Mouse (Mus musculus) gastrocnemius, postnatal 10 days (tissue): ENCODE data around the gene Cops9. TPM values are rescaled to one million over a fixed set of nuclear protein-coding genes. Genes with fewer than 3 reads are reported as not detected.

Experiments used
- DNase-seq: peaks from one replicate; pipeline ENCODE4 v3.0.0; 2021; ENCODE audit warnings: mixed read lengths
- total RNA-seq, 2 experiments: library from RNA; stranded (reverse); gene quantifications; 2 replicates each; pipeline ENCODE4 v1.2.3; 2021

Cops9 gene
- total RNA-seq, 2 experiments from 2014 or later, result 257 to 268 TPM

DNA sequence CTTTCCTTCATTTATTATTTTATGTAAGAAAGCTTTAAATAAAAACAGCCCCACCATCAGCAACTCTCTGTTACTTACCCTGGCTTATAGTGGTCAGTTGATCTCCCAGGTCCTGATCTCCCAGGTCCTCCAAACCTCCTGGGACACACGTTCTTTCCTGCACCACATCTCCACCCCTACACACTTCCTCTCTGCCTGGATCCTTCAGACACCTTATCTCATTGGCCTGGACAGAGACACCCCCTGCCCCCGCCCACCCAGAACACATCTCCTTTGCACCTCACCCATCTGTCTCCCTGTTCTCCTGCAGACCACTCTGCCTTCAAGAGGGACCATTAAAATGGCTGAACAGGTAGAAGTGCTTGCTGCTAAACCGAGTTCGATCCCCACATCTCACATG is 5.2 kb upstream of the Cops9 start:
- DNase-seq, result no peak

DNA sequence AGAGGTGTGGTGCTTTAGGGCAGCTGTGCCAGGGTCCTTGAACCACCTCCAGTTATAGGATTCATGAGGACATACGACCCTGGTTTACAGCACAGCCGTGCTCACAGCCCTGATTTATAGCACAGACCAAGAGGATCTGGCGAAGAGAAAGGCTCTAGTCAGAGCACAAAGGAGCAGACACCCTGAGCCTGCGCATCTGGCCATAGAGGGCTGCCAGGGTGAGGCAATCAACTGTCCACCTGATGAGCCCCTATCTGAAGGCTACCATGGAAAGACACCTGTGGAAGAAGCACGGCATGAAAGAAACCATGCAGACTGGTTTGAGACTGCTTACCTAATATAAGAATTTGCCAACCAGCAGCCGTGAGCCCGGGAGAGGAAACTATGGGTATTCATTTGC is 4.8 kb upstream of the Cops9 start:
- no peak for DNase-seq

DNA sequence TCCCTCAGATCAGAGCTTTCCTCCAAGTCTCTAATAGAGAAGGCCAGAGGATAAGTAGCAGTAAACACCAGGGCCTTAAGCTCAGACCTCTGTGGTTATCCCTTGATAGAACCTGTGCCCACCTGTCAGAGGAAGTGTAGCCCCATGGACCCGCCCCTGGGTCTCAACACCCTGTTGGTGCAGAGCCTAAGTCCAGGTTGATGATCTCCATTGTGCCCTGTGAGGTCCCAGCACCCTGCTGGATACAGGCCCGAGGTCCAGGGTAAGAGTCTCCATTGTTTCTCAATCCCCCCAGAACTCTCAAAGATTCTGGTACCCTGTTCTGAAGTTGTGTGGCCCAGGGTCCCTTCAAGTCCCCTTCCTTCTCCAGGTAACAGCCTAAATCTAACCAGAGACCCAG is 4.3 kb upstream of the Cops9 start:
- no peak for DNase-seq

GRCm38 (mm10) chr1:92644916-92645315 is 3.1 kb upstream of the Cops9 start:
- no peak for DNase-seq

DNA sequence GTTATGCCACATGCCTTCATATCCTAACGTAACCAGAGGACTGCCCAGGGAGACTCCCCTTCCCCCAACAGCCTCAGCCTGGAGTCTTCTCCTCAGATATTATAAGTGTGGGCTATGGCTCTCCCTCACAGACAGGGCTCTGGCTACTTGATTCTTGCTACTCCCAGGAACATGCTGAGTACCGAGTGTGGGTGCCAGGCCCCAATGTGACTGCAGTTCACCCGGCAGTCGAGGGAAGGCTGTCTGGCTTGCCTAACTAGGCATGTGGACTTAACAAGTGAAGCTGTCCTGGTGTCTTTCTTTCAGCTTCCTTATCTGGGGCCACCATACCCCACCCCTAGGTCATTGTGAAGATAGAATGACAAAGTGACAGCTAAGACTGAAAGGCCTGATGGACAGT is 1.9 kb upstream of the Cops9 start:
- no peak for DNase-seq

- DNase-seq, result no peak
Observed at GRCm38 (mm10) chr1:92640393-92640792, 1.4 kb downstream of the Cops9 start.

DNA sequence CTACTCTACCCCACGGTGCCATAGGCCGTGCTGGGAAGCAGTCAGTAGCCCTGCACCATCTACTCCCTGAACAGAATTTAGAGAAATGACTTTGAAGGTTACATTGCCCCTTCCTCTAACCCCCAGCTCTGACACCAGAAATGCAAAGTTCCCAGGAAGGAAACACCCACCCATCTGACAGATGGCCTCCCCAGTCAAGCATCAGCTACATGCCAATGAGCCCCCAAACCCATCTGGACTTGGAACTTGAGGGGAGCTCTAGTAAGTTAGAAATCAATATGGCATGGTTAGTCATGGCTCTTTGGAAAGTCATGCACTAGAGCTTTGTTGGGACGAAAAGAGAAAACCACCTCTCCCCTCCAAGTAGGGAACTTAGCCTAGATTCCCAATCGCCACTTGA is 3.0 kb downstream of the Cops9 start:
- DNase-seq, result no peak

DNA sequence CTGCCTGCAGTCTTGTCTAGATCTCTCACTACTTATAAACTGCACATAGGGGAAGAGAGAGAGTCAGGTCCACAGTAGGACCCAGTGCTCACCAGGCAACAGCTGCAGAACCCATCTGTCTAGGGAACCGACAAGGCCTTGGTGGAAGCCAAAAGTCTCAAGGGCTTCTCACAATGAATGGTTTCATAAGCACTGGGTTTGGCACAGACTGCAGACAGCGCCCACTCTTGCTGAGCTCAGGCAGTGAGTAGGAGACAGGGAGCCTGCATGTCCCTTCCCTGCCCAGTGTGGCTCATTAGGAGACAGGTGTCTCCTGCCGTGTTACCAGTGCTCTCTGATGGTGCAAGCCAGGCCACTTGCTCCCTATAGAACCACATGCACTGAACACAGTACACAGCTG is 3.6 kb downstream of the Cops9 start:
- no peak for DNase-seq

- no peak for DNase-seq
Observed at GRCm38 (mm10) chr1:92637501-92638172, 4.1 kb downstream of the Cops9 start.

GRCm38 (mm10) chr1:92636676-92637075 is 5.1 kb downstream of the Cops9 start:
- DNase-seq, result no peak

GRCm38 (mm10) chr1:92636015-92636414 is 5.8 kb downstream of the Cops9 start:
- DNase-seq, result no peak

GRCm38 (mm10) chr1:92634976-92635599 is 6.7 kb downstream of the Cops9 start:
- no peak for DNase-seq

DNA sequence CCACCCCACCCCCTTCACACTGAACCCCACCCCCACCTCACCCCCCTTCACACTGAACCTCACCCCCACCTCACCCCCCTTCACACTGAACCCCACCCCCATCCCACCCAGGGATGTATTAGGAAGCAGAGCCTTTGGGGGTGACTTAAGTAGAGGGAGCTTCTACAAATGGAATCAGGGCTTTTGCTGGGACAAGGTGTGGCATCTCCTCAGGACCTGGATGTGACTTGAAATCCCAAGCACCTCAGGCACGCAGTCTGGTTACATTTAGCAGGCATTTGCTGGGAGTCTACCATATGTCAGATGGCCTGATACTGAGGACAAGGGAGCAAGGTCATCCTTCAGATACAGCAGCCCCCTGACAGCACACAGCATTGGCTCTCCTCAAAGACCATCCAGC is 7.2 kb downstream of the Cops9 start:
- DNase-seq, result no peak

- no peak for DNase-seq
Observed at GRCm38 (mm10) chr1:92633726-92634125, 8.1 kb downstream of the Cops9 start.

GRCm38 (mm10) chr1:92632948-92633347 is 8.8 kb downstream of the Cops9 start:
- no peak for DNase-seq

DNA sequence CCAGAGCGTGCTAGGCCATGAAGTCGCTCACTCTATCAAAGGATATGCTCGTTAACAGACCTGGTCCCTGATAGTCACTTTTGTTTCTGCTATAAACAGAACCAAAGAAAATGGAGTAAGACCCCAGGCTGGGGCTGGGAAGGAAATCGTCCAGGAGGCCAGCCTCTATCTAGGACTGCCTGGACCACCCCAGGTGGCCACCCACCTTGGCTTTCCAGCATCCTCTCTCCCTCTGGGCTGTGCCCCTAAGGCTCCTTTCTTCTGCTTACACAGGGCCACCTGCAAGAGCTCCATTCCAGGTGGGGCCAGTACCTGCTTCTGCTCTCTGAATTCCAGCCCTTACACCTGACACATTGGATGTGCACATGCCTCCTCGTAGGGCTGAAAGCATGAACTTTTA is 9.6 kb downstream of the Cops9 start:
- DNase-seq, result no peak

DNA sequence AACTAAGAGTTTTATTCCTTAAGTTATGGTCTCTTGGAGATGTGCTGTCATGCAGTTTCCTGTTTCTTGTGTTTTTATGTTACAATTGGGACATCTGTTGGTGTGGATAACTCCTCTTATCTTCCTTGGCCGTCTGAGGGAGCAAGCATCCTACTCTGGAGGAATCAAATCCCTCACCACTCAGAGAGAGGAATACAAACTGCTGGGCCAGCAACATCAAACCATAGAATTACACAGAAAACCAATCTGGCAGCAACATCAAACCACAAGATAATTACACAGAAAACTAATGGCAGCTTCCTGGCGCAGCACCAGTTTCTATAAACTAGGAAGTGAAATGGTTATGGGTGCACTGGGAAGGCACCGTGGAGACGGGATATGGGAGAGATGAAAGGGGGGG is 13.6 kb downstream of the Cops9 start:
- no peak for DNase-seq

DNA sequence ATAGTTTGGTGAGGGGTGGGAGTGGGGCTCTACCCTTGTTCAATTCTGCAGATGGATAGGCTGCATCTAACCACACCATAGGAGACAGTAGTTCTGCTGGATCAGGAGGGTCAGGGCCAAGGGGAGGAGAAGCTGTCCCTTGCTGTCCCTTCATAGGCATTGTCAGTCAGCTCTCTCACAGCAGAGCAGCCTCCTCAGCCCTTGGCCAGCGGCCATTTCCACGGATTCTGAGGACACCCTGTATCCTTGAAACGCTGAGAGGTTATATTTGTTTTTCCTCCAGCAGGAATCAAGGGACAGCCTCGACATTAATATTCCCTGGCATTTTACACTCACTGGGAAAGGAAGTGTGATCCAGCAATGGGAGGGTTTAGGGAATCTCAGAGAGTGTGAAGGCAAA is 23.4 kb downstream of the Cops9 start:
- no peak for DNase-seq

DNA sequence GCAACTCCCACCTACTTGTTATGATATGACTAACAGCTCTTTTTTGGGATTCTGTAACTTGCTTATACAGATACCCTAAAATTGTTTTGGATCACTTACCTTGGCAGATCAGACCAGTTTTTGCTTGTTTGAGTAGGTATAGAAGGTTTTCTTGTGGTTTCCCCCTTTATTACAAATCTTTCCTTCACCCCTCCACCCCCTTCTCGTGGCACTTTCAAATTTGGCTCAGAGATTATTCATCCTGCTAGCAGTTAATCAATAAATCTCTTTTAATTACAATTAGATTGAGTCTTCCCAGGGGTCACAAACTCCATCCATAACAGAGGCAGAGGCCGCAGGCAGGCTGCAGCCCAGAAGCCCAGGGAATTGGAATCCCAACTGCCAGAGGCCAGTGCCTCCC is 24.3 kb downstream of the Cops9 start, which contains the start of gene Olfr12:
Gene Olfr12, plus strand, starts transcription at position 301 of the 400 bp plus-strand sequence.
- no peak for DNase-seq

DNA sequence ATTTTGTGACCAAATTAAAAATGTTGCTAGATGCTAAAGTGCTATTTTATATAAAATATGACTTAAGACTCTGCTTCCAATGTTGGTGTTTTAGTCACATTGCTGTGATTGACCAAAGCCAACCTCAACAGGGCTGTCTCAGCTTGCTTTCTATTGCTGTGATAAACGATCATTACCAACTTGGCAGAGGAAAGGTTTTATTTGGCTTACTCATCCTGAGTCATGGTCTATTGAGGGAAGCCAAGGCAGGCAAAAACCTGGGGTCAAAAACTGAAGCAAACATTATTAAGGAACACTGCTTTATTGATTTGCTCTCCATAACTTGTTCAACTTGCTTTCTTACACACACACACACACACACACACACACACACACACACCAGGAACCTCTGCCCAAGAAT is 25.7 kb downstream of the Cops9 start:
- DNase-seq, result no peak

DNA sequence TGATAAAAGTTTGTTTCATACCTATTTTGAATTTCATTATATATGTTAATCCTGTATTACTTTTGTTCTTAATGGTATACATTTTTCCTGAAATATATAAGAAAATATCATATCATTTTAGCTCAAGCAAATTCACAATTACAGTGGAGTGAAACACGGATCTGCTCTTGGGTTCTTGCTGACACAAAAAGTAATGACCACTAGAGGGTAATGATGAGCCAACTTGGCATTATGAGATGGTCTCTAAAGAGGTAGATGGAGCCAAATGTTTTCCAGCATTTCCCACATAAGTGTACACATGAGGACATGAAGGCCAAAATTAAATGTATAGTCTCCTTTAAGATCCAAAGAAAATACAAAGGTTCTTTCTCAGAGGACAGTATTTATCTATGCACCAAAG is 27.3 kb downstream of the Cops9 start:
- no peak for DNase-seq

DNA sequence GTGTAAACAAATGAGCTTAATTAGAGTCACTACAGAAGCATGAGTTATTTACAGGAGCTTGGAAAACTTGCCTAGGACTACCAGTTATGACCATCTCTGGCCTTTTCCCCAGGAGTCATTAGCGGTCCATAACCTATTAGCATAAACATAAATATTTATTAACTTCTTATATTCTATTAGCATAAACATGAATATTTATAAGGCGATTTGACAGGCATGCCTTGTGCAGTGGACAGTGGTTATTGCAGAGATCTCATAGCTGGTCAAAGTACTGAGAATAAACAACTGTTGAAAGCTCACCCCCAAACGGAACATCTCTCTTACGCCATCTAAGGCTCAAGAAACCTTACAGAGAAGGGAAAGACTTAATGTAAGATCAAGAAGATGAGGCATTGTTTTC is 28.6 kb downstream of the Cops9 start:
- DNase-seq, result no peak

GRCm38 (mm10) chr1:92611008-92611407 is 30.8 kb downstream of the Cops9 start:
- DNase-seq, result peak; percentile 37

DNA sequence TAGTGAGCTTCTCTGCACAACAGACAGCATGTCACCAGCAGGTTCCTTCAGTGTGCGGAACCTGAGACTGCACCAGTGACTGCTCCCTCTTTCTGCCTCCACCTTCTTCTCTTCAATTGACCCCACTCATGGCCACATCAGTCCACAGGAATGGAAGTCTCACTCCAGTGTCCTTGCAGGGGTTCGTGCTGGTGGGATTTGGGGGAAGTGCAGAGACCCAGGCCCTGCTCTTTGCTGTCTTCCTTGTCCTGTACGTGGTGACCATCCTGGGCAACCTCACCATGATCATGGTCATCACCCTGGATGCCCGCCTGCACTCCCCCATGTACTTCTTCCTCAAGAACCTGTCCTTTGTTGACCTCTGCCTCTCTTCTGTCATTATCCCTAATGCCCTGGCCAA is 34.1 kb downstream of the Cops9 start:
- no peak for DNase-seq
